Mouse (Mus musculus) ES-Bruce4 (cell line): ENCODE data around the gene Tmem138. TPM values are rescaled to one million over a fixed set of nuclear protein-coding genes. Genes with fewer than 3 reads are reported as not detected.

Experiments used
- H3K27ac ChIP-seq: 2 replicates; pipeline ENCODE4 v1.5.1; 2012; ENCODE audit warnings: low read length, inconsistent platforms; ENCODE audit not compliant: insufficient read depth
- H3K27me3 ChIP-seq: 2 replicates; pipeline ENCODE4 v1.6.1; 2012; ENCODE audit warnings: mild to moderate bottlenecking, low read length, inconsistent platforms; ENCODE audit not compliant: control insufficient read depth, poor library complexity, insufficient read depth, severe bottlenecking
- H3K36me3 ChIP-seq: 2 replicates; pipeline ENCODE4 v1.6.1; 2012; ENCODE audit warnings: inconsistent platforms, mild to moderate bottlenecking, low read length, moderate library complexity; ENCODE audit not compliant: control insufficient read depth, poor library complexity, insufficient read depth, severe bottlenecking
- H3K4me1 ChIP-seq: one replicate; pipeline ENCODE4 v1.8.1; 2011; ENCODE audit warnings: low read length; ENCODE audit not compliant: control insufficient read depth, insufficient read depth
- H3K4me3 ChIP-seq: 2 replicates; pipeline ENCODE4 v1.5.1; 2011; ENCODE audit warnings: low read depth, mild to moderate bottlenecking, low read length
- H3K9ac ChIP-seq: 2 replicates; pipeline ENCODE4 v1.6.1; 2012; ENCODE audit warnings: low read depth, mild to moderate bottlenecking, inconsistent platforms; ENCODE audit not compliant: poor library complexity, severe bottlenecking
- H3K9me3 ChIP-seq: replicated peaks from 2 replicates; pipeline ENCODE4 v1.6.1; 2012; ENCODE audit warnings: mild to moderate bottlenecking, low read length, inconsistent platforms; ENCODE audit not compliant: control insufficient read depth, poor library complexity, insufficient read depth, severe bottlenecking
- CTCF ChIP-seq: IDR thresholded peaks from one replicate; pipeline ENCODE4 v1.8.1; 2011; ENCODE audit warnings: low read depth, low read length
- EP300 ChIP-seq: IDR thresholded peaks from 2 replicates; pipeline ENCODE4 v1.6.1; 2011; ENCODE audit warnings: low read depth, low read length; ENCODE audit not compliant: insufficient read depth
- POLR2A ChIP-seq: IDR thresholded peaks from one replicate; pipeline ENCODE4 v1.8.1; 2011; ENCODE audit warnings: low read length; ENCODE audit not compliant: insufficient read depth
- polyA plus RNA-seq: library from polyadenylated mRNA; stranded (reverse); fragments of >200 nt; gene quantifications from 2 replicates; pipeline ENCODE4 v1.2.4, GENCODE M21; 2011; ENCODE audit warnings: low read depth; ENCODE audit not compliant: missing spikeins, insufficient read depth, insufficient read length

Gene Tmem138
- 25.3 TPM in 2 replicates for polyA plus RNA-seq

GRCm38 (mm10) chr19:10576690-10577561 lies at the start of gene Tmem138, which contains the start of gene Cyb561a3:
Gene Tmem138, minus strand, starts transcription at chr19:10577362.
Gene Cyb561a3, plus strand, starts transcription at chr19:10577172.
- Histone ChIP-seq H3K9ac (peak within 1 kb of the TSS; percentile 44), H3K9me3 (no peaks in the 10 kb centered on the region), H3K27ac (peak within 1 kb of the TSS; percentile 46), H3K27me3 (no peaks in the 10 kb centered on the region), H3K4me1 (no peaks in the 10 kb centered on the region), H3K36me3 (peaks cover 15% of the 10 kb centered on the region), H3K4me3 (peak within 1 kb of the TSS; percentile 95)
- TF ChIP-seq EP300 (no peak), POLR2A (peak; percentile 44), CTCF (peak; percentile 27)

DNA sequence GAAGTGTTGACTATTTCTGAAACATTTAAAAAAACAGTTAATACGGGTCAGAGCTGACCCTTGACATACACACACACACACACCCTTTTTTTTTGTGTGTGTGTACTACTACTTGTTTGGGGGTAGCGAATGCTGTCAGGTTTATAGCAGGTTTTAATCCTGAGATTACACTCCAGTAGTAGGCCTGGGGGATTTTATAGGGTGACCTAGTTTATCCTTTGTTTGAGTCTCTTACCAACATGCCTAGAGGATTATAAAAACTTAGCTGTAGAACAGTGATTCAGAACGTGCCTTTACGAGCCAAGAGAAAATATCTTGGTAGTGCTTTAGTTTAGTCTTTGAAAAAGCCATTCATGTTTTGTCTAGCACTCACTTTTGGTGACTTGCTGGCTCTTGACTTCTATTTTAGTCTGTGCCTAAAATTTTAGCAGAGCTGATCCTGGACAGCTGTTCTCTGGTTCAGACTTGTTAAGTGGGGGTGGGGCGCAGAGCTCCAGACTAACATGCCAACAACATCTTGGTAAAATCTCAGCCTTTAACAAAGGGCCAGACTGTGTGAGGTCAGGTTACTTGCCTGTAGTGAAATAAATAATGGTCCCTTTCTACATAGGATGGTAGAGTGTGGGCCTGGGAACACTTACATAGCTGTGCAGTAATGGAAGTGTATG lies 31.5 kb upstream of the Tmem138 start:
- H3K27ac ChIP-seq: no peak overlapping the region
- H3K9ac ChIP-seq: no peak overlapping the region
- H3K4me1 ChIP-seq: no peaks in the 10 kb centered on the region
- H3K9me3 ChIP-seq: no peaks in the 10 kb centered on the region
- H3K4me3 ChIP-seq: no peak overlapping the region
- peaks cover 69% of the 10 kb centered on the region for H3K36me3 ChIP-seq
- TF ChIP-seq POLR2A (no peak), EP300 (no peak), CTCF (no peak)
- no peaks in the 10 kb centered on the region for H3K27me3 ChIP-seq

GRCm38 (mm10) chr19:10605901-10606622 lies 28.9 kb upstream of the Tmem138 start:
- H3K9ac ChIP-seq: peak overlapping the region; percentile 84
- no peak for TF ChIP-seq CTCF
- TF ChIP-seq POLR2A: no peak
- 0 out of 2 replicates have a peak, but pooled peaks have one; percentile 31 for TF ChIP-seq EP300

DNA sequence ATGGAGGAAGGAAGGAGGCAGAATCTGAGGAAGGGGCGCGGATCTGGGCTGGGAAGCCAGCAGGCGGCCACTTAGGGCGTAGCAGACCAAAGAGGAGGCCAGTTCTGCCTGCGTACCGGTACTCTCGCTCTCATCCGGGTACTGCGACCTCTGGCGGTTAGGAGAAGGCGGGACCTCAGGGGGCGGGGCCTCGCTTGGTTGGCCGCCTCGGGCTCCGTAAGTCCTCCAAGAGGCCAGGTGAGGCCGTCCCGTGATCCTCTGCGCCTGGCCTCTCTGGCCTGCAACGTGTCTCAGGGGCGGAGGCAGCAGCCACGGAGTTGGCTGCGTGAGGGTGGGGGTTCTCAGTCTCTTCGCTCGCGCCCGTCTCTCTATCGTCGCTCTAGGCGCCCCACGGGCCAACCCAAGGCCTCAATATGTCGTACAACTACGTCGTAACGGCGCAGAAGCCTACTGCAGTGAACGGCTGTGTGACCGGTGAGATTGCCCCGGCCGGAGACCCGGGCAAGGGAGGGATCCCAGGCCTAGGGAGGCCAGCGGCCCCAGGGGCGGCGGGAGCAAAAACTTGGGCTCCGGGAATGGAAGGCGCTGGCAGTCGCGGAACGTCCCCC lies 28.2 kb upstream of the Tmem138 start, which contains the start of the genes Ddb1 and Tkfc:
Gene Ddb1 (plus strand): TSS at position 35 of the 608 bp plus-strand sequence.
Gene Tkfc (minus strand): TSS at position 362 of the 608 bp plus-strand sequence.
- TF ChIP-seq CTCF: peak; percentile 25
- peak; percentile 84 for TF ChIP-seq POLR2A
- peak; percentile 76; the same call in 1 of the 2 replicates for TF ChIP-seq EP300
- H3K27me3 ChIP-seq: no peaks in the 10 kb centered on the region
- H3K4me1 ChIP-seq: peaks cover 1% of the 10 kb centered on the region
- peak within 1 kb of the TSS; percentile 99 for H3K4me3 ChIP-seq
- H3K9ac ChIP-seq: peak within 1 kb of the TSS; percentile 84
- peak within 1 kb of the TSS; percentile 78 for H3K27ac ChIP-seq
- H3K36me3 ChIP-seq: peaks cover 37% of the 10 kb centered on the region
- H3K9me3 ChIP-seq: no peaks in the 10 kb centered on the region

More at GRCm38 (mm10) chr19:10605901-10606622, 28.9 kb upstream of the Tmem138 start:
- H3K4me3 ChIP-seq: peak overlapping the region; percentile 99
- peak overlapping the region; percentile 63 for H3K27ac ChIP-seq
- H3K9me3 ChIP-seq: no peaks in the 10 kb centered on the region
- H3K36me3 ChIP-seq: peaks cover 43% of the 10 kb centered on the region
- peaks cover 1% of the 10 kb centered on the region for H3K4me1 ChIP-seq
- H3K27me3 ChIP-seq: no peaks in the 10 kb centered on the region

GRCm38 (mm10) chr19:10604534-10604933 lies 27.4 kb upstream of the Tmem138 start:
- no peaks in the 10 kb centered on the region for H3K27me3 ChIP-seq
- peak overlapping the region; percentile 78 for H3K27ac ChIP-seq
- peaks cover 1% of the 10 kb centered on the region for H3K4me1 ChIP-seq
- TF ChIP-seq CTCF (no peak), POLR2A (no peak), EP300 (no peak)
- H3K9me3 ChIP-seq: no peaks in the 10 kb centered on the region
- H3K9ac ChIP-seq: peak overlapping the region; percentile 68
- H3K36me3 ChIP-seq: peaks cover 28% of the 10 kb centered on the region
- H3K4me3 ChIP-seq: peak overlapping the region; percentile 77
